Mouse (Mus musculus): ENCODE results near the gene Pim1.

- TF ChIP-seq CTCF (IDR thresholded peaks at IDR 0.05; ENCODE audit: low read depth): peak; percentile 79
- TF ChIP-seq EP300 (IDR thresholded peaks at IDR 0.05; ENCODE audit: low read depth): no peak
Measured at GRCm38 (mm10) chr17:29528568-29529187, 38.1 kb downstream of the Pim1 start.

All from liver, postnatal 0 days (tissue).